Mouse (Mus musculus) CD4-positive, CD25-positive, alpha-beta regulatory T cell, adult 2 months (primary cell): Measurements from ENCODE around the gene Taf4.

Experiments used
- DNase-seq: peaks from one replicate; pipeline ENCODE4 v3.0.0-alpha.2; 2012; ENCODE audit warnings: low read depth, low spot score

Gene Taf4

DNA sequence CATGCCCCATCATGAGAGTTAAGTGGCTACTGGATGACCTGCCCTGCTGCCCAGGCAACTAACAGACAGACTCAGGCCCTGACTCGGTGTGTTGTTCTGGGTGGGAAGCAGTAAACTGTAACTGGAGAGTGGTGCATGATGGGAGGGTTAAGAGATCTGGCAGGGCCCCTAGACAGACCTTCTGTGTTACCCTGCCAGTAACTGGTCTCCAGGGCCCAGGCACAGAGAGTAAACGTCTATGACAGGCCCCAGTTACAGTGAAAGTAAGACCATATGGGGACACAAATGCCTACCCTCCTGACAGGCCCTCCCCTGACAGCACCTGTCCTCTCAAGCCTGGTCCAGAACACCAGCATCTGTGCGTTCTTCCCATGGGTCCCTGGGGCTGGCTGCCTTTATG, 113.8 kb downstream of the Taf4 start:
- no peak for DNase-seq
